Mouse (Mus musculus): Measurements from ENCODE around the gene Prr5.

DNA sequence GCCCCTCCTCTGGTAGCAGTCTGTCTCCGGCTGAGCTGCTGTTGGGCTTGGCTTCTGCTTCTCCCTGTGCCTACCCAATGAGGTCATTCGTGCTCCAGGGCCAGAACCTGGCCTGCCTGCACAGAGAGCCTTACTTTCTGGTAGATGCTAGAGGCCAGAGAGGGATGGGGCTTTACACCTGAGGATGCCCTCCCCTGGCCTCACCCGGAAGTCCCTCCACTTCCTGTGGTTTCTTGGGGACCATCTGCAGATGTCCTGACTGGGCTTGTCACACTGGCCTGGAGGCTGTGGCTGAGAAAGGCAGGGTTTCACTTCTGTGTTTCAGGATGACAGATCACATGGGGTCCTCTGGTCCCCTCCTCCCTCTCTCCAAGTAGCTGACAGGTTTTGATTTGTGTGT is 16.0 kb downstream of the Prr5 start:
- TF ChIP-seq CTCF (IDR thresholded peaks at IDR 0.05; ENCODE audit: low read depth, low read length) = peak; percentile 6; the same call in 1 of the 2 replicates
- no peak for TF ChIP-seq POLR2A (IDR thresholded peaks at IDR 0.05; ENCODE audit: borderline replicate concordance, low read depth, low read length)

Data from bone marrow macrophage, adult 2 months (primary cell).